Mouse (Mus musculus): ENCODE results near the gene Crtc3.

- TF ChIP-seq CTCF (IDR thresholded peaks at IDR 0.05; ENCODE audit: insufficient read depth, low read length) (no peak), POLR2A (IDR thresholded peaks at IDR 0.05; ENCODE audit: borderline replicate concordance, extremely low read depth, low read depth, low read length) (no peak)
Measured at GRCm38 (mm10) chr7:80655350-80656013, 33.2 kb downstream of the Crtc3 start.

Measured in lung, adult 2 months (tissue).